Mouse (Mus musculus): ENCODE measurements around the gene Hist1h2bk.
A peak's percentile ranks its signal among the peaks of the same experiment; 100 is the strongest.
"Not testable (repeated sequence)": the region's sequence is repeated elsewhere in the genome, so short reads cannot be mapped to it uniquely, and the experiment has no call there.

The Hist1h2bk gene

GRCm38 (mm10) chr13:22041651-22042567 lies 6.2 kb downstream of the Hist1h2bk start:
- DNase-seq = no peak

- DNase-seq = peak; percentile 88
Measured at GRCm38 (mm10) chr13:22042568-22043502, 7.2 kb downstream of the Hist1h2bk start, which contains the start of the genes Hist1h2ag and Hist1h2bj. Hist1h2ag (minus strand) TSS chr13:22042944. Hist1h2bj (plus strand) TSS chr13:22043214.

GRCm38 (mm10) chr13:22043503-22044431 lies 8.1 kb downstream of the Hist1h2bk start:
- DNase-seq = no peak

GRCm38 (mm10) chr13:22044432-22045155 lies 8.9 kb downstream of the Hist1h2bk start:
- DNase-seq = no peak

- no peak for DNase-seq
Measured at GRCm38 (mm10) chr13:22045311-22045710, 9.6 kb downstream of the Hist1h2bk start.

- DNase-seq = no peak
Measured at GRCm38 (mm10) chr13:22049041-22049440, 13.4 kb downstream of the Hist1h2bk start.

GRCm38 (mm10) chr13:22049737-22050440 lies 14.2 kb downstream of the Hist1h2bk start:
- DNase-seq = peak; percentile 64

- peak; percentile 95 for DNase-seq
Measured at GRCm38 (mm10) chr13:22050591-22051522, 15.2 kb downstream of the Hist1h2bk start.

- no peak for DNase-seq
Measured at GRCm38 (mm10) chr13:22051523-22051859, 15.8 kb downstream of the Hist1h2bk start.

- no peak for DNase-seq
Measured at GRCm38 (mm10) chr13:22053754-22054153, 18.1 kb downstream of the Hist1h2bk start.

- DNase-seq = no peak
Measured at GRCm38 (mm10) chr13:22061422-22061821, 25.8 kb downstream of the Hist1h2bk start.

- no peak for DNase-seq
Measured at GRCm38 (mm10) chr13:22063468-22063867, 27.8 kb downstream of the Hist1h2bk start.

GRCm38 (mm10) chr13:22084140-22084539 lies 48.5 kb downstream of the Hist1h2bk start, which contains the start of gene Vmn1r188:
Vmn1r188 (plus strand) TSS chr13:22084440.
- not testable (repeated sequence) for DNase-seq
